Mouse (Mus musculus): ENCODE results near the gene Gm45716. TPM values are rescaled to one million over a fixed set of nuclear protein-coding genes. Genes with fewer than 3 reads are reported as not detected.

Gm45716 gene
- polyA plus RNA-seq, 1 experiment from 2014 or later = 48.7 TPM

DNA sequence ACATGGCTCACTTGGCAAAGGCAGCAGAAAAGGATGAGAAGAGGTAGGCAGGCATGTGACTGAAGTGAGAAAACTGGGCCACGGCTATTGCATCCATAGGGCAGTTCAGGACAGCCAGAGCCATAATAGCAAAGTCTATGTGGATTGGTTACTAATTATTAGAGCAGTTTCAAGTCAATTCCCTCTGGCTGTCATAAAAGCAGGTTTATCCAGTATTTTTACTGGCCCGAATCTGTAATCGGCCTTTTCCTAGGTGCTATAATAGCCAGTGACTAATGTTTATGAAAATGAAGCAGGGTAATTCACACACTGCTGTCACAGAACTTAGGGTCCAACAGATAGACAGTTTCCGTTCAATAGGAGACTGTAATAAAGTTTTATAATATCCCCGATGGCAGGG is 81.5 kb downstream of the Gm45716 start:
- Histone ChIP-seq H3K9ac (replicated peaks) (no peak overlapping the region), H3K4me3 (ENCODE audit: low read depth, low read length) (no peak overlapping the region), H3K27ac (ENCODE audit: low read depth) (0 out of 2 replicates have a peak overlapping the region, but pooled peaks have one; percentile 36), H3K36me3 (replicated peaks; ENCODE audit: insufficient read depth, low read length) (peaks cover 49% of the 10 kb centered on the region), H3K27me3 (ENCODE audit: insufficient read depth, low read length) (no peaks in the 10 kb centered on the region), H3K9me3 (ENCODE audit: low read length) (no peaks in the 10 kb centered on the region), H3K4me1 (ENCODE audit: insufficient read depth) (peaks cover 3% of the 10 kb centered on the region; the same call in 1 of the 2 replicates), H3K4me2 (ENCODE audit: low read depth, low read length) (no peak overlapping the region)
- peak; percentile 85 for ATAC-seq
- 71% methylated on average over 5 of the region's 5 CpGs for WGBS (ENCODE audit: insufficient replicate concordance)
- no peak for TF ChIP-seq EP300 (IDR thresholded peaks at IDR 0.05; ENCODE audit: low read depth)
- no peak for TF ChIP-seq CTCF (IDR thresholded peaks at IDR 0.05; ENCODE audit: low read depth)
- DNase-seq = no peak

DNA sequence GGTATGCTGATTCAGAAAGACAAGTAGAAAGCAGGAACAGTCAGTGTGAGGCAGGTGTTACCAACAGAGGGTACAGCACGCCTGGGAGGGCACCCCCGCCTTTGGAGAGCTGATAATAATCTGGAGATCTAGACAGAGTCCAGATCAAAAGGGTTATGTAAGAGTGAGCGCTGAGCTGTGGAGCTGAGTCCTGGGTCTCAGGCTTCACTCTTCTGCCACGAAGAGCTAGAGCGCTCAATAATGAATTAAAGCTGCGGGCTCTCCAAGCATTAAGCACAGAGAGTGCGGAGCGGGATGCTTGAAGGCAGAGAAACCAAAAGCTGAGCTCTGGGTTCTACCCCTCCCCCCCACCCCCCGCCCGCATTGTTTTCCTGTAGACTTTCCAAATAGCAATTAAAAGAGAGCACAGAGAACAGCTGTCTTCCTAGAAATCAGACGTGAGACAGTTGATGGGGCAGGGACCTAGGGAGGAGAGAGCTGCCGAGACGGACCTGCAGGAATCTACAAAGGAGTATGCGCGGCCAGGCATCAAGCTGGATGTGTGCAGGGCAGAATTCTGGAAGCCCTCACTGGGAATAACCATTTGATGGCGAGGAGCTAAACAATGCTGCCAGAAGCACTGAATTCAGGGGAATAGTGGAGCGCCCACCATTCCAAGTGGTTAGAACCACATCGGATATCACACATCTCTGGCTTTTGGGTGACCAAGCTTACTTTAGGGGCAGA is 82.1 kb downstream of the Gm45716 start:
- DNase-seq (no peak), ATAC-seq (peak; percentile 70)
- Histone ChIP-seq H3K4me2 (ENCODE audit: low read depth, low read length) (no peak overlapping the region), H3K27ac (ENCODE audit: low read depth) (0 out of 2 replicates have a peak overlapping the region, but pooled peaks have one; percentile 36), H3K4me3 (ENCODE audit: low read depth, low read length) (no peak overlapping the region), H3K9ac (replicated peaks) (no peak overlapping the region), H3K9me3 (ENCODE audit: low read length) (no peaks in the 10 kb centered on the region), H3K4me1 (ENCODE audit: insufficient read depth) (peaks cover 3% of the 10 kb centered on the region; the same call in 1 of the 2 replicates), H3K36me3 (replicated peaks; ENCODE audit: insufficient read depth, low read length) (peaks cover 44% of the 10 kb centered on the region), H3K27me3 (ENCODE audit: insufficient read depth, low read length) (no peaks in the 10 kb centered on the region)
- WGBS (ENCODE audit: insufficient replicate concordance) = 75% methylated on average over 18 of the region's 18 CpGs
- TF ChIP-seq EP300 (IDR thresholded peaks at IDR 0.05; ENCODE audit: low read depth) (no peak), CTCF (IDR thresholded peaks at IDR 0.05; ENCODE audit: low read depth) (no peak)

DNA sequence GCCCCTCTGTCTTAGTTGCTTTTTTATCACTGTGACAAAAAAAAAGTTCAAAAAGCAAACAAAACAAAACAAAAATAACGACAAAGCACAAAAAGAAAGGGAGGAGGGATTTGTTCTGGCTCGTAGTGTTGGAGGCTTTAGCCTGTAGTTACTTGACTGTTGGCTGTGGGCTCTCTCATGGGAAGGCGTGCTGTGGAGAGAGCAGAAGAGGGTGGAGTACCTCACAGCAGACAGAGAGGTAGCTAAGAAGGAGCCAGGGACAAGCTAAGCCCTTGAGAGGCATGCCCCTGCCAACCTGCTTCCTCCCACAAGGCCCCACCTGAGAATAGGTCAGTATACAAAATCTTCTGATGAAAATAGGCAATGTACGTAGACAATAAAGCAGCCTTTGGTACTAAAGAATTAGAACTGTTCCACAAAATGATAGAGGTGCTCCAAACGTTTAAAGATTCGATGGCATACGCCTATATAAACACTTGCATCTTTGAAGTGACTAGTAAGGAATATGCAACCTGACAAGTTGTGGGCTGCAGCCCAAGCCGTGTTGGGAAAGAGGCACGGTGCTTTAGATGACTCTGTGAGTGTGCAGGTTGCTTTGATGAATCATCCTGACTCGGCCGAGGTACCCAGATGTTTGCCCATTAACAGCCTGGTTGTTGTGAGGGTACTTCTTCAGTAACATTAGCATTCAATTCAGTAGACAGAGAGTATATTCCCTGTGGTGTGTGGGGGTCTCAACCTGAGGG is 82.8 kb downstream of the Gm45716 start:
- no peak overlapping the region for H3K4me3 ChIP-seq (ENCODE audit: low read depth, low read length)
- H3K9ac ChIP-seq (replicated peaks) = no peak overlapping the region
- no peaks in the 10 kb centered on the region for H3K27me3 ChIP-seq (ENCODE audit: insufficient read depth, low read length)
- 76% methylated on average over 11 of the region's 11 CpGs for WGBS (ENCODE audit: insufficient replicate concordance)
- no peaks in the 10 kb centered on the region for H3K9me3 ChIP-seq (ENCODE audit: low read length)
- peaks cover 3% of the 10 kb centered on the region; the same call in 1 of the 2 replicates for H3K4me1 ChIP-seq (ENCODE audit: insufficient read depth)
- H3K27ac ChIP-seq (ENCODE audit: low read depth) = no peak overlapping the region
- peaks cover 43% of the 10 kb centered on the region for H3K36me3 ChIP-seq (replicated peaks; ENCODE audit: insufficient read depth, low read length)
- H3K4me2 ChIP-seq (ENCODE audit: low read depth, low read length) = no peak overlapping the region
- TF ChIP-seq CTCF (IDR thresholded peaks at IDR 0.05; ENCODE audit: low read depth) (no peak), EP300 (IDR thresholded peaks at IDR 0.05; ENCODE audit: low read depth) (no peak)
- DNase-seq (no peak), ATAC-seq (no peak)

DNA sequence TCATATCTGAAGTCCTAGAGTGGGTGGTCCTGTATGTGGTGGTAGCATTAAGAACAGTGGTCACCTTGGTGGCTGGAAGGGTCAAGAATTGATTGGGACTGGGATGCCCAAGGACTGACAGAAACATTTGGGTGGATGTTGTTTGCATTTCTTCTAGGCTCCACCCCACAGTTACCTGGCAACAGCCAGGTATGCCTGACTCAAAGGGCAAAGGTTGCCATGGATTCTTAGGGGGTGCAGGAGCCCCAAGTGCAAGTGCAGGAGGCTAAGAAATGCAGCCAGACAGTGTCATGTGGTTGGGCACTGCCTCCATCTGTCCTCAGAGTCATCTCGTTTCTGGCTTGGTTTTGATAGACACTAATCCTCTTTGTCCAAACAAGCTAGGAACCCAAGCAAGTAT is 86.7 kb downstream of the Gm45716 start:
- ATAC-seq (peak; percentile 33; the same call in 1 of the 2 replicates), DNase-seq (no peak)
- no peaks in the 10 kb centered on the region for H3K27me3 ChIP-seq (ENCODE audit: insufficient read depth, low read length)
- peaks cover 39% of the 10 kb centered on the region for H3K36me3 ChIP-seq (replicated peaks; ENCODE audit: insufficient read depth, low read length)
- H3K9ac ChIP-seq (replicated peaks) = no peak overlapping the region
- H3K4me3 ChIP-seq (ENCODE audit: low read depth, low read length) = no peak overlapping the region
- H3K9me3 ChIP-seq (ENCODE audit: low read length) = no peaks in the 10 kb centered on the region
- H3K4me1 ChIP-seq (ENCODE audit: insufficient read depth) = no peaks in the 10 kb centered on the region
- no peak for TF ChIP-seq CTCF (IDR thresholded peaks at IDR 0.05; ENCODE audit: low read depth)
- no peak for TF ChIP-seq EP300 (IDR thresholded peaks at IDR 0.05; ENCODE audit: low read depth)
- WGBS (ENCODE audit: insufficient replicate concordance) = 47% methylated on average over 1 of the region's 1 CpGs
- H3K4me2 ChIP-seq (ENCODE audit: low read depth, low read length) = no peak overlapping the region
- no peak overlapping the region for H3K27ac ChIP-seq (ENCODE audit: low read depth)

DNA sequence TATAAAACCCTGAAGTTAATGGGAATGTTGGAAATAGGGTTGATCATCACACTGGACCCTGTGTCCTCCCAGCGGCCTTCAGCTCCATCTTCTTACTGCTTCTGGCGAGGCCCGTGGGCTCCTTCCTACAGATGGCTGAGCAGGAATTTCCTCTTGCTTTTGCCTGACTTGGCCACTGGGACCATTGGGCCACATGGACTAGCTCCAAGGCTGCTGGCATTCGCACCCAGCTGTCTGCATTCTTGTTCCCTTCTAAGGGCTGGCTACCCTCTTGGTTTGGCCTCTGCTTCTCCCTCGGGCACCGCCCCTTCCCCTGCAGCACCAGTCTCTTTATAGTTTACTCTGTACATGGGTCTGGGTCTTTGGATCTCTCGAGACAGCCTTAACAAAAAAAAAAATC is 88.2 kb downstream of the Gm45716 start:
- H3K36me3 ChIP-seq (replicated peaks; ENCODE audit: insufficient read depth, low read length) = peaks cover 33% of the 10 kb centered on the region
- no peaks in the 10 kb centered on the region for H3K4me1 ChIP-seq (ENCODE audit: insufficient read depth)
- no peaks in the 10 kb centered on the region for H3K27me3 ChIP-seq (ENCODE audit: insufficient read depth, low read length)
- no peak overlapping the region for H3K4me2 ChIP-seq (ENCODE audit: low read depth, low read length)
- H3K9me3 ChIP-seq (ENCODE audit: low read length) = no peaks in the 10 kb centered on the region
- H3K4me3 ChIP-seq (ENCODE audit: low read depth, low read length) = no peak overlapping the region
- ATAC-seq (no peak), DNase-seq (no peak)
- 78% methylated on average over 7 of the region's 7 CpGs for WGBS (ENCODE audit: insufficient replicate concordance)
- TF ChIP-seq CTCF (IDR thresholded peaks at IDR 0.05; ENCODE audit: low read depth) = no peak
- no peak for TF ChIP-seq EP300 (IDR thresholded peaks at IDR 0.05; ENCODE audit: low read depth)
- H3K9ac ChIP-seq (replicated peaks) = no peak overlapping the region
- H3K27ac ChIP-seq (ENCODE audit: low read depth) = no peak overlapping the region

DNA sequence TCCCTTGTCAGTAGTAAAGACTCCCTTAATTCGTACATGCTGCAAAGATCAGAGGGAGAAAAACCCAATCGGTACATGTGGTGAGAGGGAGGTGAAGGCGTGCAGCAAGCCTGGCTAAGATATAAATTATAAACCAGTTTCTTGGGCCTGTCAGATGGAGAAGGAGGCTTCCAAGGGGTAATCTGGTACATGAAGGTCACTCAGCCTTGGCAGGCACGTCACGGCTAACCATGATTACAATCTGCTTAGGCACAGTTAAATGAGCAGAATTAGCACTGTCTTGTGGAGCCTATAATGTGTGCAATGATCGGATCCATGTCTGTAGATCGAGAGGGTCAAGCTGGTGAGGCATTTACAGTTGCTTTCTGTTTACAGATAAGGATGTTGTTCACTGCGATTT is 88.7 kb downstream of the Gm45716 start:
- H3K4me3 ChIP-seq (ENCODE audit: low read depth, low read length) = no peak overlapping the region
- TF ChIP-seq EP300 (IDR thresholded peaks at IDR 0.05; ENCODE audit: low read depth) (no peak), CTCF (IDR thresholded peaks at IDR 0.05; ENCODE audit: low read depth) (no peak)
- no peaks in the 10 kb centered on the region for H3K4me1 ChIP-seq (ENCODE audit: insufficient read depth)
- peaks cover 31% of the 10 kb centered on the region for H3K36me3 ChIP-seq (replicated peaks; ENCODE audit: insufficient read depth, low read length)
- no peak overlapping the region for H3K4me2 ChIP-seq (ENCODE audit: low read depth, low read length)
- no peaks in the 10 kb centered on the region for H3K27me3 ChIP-seq (ENCODE audit: insufficient read depth, low read length)
- H3K9me3 ChIP-seq (ENCODE audit: low read length) = no peaks in the 10 kb centered on the region
- ATAC-seq = no peak
- WGBS (ENCODE audit: insufficient replicate concordance) = 69% methylated on average over 8 of the region's 8 CpGs
- no peak overlapping the region for H3K27ac ChIP-seq (ENCODE audit: low read depth)
- no peak for DNase-seq
- H3K9ac ChIP-seq (replicated peaks) = no peak overlapping the region
